Mouse (Mus musculus) ES-Bruce4 (cell line): ENCODE measurements at regions not wholly inside any gene's neighbourhood (a gene's known extent, or its start where the extent isn't known, plus 50 kb on each side); places are given as distances from the start of the nearest gene placed in this dataset.

Experiments
- CTCF ChIP-seq: IDR thresholded peaks from one replicate; pipeline ENCODE4 v1.8.1; 2011; ENCODE audit warnings: low read depth, low read length
- EP300 ChIP-seq: IDR thresholded peaks from 2 replicates; pipeline ENCODE4 v1.6.1; 2011; ENCODE audit warnings: low read depth, low read length; ENCODE audit not compliant: insufficient read depth
- POLR2A ChIP-seq: IDR thresholded peaks from one replicate; pipeline ENCODE4 v1.8.1; 2011; ENCODE audit warnings: low read length; ENCODE audit not compliant: insufficient read depth

DNA sequence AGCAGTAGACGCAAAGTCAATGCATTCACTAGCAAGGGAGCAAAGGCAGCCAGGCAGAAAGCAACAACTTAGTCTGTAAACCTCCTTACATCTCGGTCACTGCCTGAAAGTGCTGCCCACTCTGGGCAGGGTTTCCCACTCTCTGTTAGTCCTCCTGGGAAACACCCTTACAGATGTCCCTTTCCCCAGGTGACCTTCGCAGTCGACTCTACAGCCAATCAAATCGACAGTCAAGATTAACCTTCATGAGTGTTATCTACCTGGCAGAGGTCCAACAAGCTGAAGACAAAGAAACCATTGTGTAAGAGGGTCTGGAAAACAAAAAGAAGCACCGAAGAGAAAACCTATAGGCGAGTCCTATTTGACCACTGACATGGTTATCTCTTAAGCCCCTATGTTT lies 229.0 kb downstream of the Dact1 start:
- no peak for TF ChIP-seq POLR2A
- TF ChIP-seq CTCF = no peak
- TF ChIP-seq EP300 = no peak
